Mouse (Mus musculus) c-Kit-negative CD71-positive TER-119-positive erythroid progenitor cells, embryonic 14.5 days (primary cell): ENCODE measurements around the gene Cd300a.

ENCODE experiments used
- DNase-seq: peaks from one replicate; pipeline ENCODE4 v3.0.0-alpha.2; 2013; ENCODE audit warnings: low read depth, low spot score

Gene Cd300a

DNA sequence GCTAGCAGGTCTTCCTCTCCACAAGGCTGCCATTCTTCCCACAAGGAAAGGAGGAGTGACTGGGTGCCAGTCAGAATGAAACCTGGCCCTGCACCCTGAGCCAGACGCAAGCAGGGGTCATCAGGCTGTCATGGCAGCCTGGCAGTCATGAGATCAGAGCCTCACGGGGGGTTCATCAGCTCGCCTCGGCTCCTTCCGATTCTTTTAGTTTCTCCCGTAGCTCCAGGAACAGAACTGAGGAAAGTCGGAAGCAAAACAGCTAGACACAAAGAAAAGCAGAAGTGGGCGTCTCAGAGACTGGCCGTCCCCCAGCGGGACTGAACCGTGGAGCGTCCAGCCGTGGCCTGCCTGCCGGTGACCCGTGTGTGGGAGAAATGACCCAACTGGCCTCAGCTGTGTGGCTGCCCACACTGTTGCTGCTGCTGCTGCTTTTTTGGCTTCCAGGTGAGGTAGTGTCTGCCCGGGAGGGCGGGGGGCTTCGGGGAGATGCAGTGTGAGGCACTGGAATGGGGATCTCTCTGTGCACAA lies at the start of gene Cd300a:
Gene Cd300a, plus strand, starts transcription at position 51 of the 528 bp plus-strand sequence.
- DNase-seq, result no peak

DNA sequence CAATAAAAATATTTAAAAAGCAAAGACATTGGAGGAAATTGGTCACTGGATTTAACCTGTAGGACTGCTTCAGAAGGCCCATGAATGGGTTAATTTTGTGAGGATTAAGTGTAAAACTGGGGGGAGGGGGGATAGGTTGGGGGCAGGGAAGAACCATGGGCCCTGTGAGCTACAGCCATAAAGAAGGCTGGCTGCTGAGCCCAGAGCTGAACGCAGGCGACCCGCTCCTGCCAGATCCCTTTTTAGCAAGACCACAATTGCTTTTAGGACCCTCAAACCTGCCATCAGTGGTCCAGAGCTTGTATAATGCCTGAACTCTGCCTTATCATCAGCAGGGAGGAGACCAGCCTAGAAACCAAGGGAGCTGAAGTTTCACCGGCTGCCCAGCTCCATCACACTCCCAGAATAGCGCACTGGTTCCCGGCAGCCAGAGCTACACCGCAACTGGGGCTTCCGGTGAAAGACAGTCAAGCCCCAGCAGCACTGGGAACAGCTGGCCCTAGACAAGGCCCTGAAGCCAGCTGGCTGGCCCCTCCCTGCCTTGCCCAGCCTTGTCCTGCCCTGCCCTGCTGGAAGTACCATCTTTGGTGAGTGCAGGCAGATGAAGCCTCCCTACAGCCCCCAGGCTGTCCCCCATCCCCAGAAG lies 45.9 kb upstream of the Cd300a start:
- DNase-seq, result no peak

DNA sequence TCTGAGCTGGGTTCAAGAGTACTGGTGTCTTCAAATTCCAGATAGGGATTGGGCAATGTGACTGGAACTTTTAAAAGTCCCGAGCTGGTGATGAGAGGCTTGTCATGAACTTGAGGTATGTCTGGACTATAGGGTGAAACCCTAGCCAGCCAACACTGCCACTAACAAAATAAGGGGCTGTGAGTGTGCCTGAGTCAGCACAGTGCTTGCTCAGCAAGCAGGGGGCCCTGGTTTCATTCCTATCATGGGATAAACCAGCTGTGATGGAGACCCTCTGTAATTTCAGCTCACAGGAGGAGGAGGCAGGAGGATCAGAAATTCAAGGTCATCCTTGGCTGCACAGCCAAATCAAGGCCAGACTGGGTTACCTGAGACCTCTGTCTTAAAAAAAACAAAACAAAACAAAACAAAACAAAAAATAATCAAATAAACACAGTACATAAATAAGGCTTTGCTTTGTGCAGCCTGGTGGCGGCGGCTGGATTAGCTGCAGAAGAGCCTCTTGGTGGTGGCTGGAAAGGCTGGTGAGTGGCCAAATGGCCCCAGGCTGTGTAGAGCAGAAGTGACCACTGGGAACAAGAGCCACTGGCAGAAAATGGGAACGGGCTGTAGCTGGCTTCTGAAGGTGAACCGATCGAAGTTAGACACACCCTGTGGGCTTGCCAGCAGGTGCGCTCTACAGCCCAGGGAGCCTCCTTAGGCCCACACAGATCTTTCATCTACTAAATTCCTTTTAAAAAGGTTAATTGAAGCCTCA lies 45.2 kb upstream of the Cd300a start:
- no peak for DNase-seq

DNA sequence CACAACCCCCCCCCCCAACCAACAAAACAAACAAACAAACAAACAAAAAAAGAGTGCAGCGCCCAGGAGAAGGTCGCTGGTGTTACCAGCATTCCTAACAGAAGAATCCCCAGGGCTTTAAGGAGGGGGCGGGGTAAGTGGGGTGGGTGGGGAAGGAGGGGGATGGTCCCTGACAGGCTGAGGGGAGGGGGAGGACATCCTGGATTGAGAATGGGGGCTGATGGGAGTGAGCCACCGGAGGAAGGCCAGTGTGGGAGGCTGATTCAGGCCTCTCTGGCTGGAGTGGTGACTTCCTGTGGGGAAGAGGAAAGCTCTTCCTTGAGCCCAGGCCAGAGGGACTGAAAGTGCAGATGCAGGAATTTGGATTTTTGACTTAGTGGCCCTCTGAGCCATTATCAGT lies 43.5 kb upstream of the Cd300a start:
- no peak for DNase-seq

DNA sequence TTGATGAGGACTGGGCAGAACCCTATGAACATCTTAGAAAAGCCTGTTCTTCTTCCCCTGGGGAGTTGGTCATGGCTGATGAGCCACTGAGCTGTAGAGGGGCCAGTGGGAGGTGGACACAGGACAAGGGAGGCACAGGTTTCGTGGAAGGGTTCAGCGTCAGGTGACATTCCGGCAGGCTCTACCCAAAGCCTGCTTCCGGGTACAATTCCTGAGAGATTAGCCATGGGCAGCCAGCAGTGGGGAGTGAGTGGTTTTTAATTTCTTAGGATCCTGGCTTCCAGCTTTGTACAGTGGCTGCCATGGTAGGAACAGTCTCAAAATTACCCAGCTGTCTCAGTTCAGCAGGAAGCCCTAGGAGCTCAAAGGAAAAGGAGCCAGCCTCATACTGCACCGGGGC lies 42.8 kb upstream of the Cd300a start:
- no peak for DNase-seq

DNA sequence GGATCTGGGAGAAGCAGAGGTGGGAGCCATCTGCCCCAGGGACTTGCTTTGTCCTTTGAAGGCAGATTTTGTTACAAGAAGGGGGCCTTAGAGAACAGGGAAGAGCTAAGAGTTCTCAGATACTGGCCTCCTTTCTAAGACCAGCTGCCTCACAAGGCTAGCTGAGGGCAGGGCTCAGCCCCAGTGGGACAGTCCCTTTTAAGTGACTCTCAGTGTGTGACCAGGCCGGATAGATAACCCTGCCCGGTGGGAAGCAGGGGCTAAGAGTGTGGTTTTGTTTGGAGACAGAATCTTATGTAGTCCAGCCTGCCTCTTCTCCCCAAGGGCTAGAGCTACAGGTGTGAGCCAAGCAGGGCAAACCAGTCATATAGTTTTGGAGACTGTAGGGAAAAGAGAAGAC lies 40.3 kb upstream of the Cd300a start:
- DNase-seq, result no peak

DNA sequence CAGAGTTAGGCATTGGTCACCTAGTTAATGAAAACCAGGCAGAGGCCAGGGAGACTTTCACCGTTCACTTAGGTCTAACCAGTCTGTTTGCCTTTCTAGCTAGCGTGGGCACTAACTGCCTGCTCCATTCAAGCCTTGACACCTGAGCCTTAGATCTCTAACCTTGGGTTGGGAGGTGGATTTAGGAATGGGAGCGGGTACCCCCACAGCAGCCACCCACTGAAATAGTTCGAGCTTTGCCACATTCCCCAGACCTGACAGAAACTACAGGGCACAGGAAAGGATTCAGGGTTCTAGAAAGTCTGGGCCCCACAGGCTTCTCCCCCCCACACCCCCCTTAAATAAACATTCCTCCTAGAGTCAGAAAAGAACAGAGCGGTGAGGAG lies 39.8 kb upstream of the Cd300a start:
- no peak for DNase-seq

DNA sequence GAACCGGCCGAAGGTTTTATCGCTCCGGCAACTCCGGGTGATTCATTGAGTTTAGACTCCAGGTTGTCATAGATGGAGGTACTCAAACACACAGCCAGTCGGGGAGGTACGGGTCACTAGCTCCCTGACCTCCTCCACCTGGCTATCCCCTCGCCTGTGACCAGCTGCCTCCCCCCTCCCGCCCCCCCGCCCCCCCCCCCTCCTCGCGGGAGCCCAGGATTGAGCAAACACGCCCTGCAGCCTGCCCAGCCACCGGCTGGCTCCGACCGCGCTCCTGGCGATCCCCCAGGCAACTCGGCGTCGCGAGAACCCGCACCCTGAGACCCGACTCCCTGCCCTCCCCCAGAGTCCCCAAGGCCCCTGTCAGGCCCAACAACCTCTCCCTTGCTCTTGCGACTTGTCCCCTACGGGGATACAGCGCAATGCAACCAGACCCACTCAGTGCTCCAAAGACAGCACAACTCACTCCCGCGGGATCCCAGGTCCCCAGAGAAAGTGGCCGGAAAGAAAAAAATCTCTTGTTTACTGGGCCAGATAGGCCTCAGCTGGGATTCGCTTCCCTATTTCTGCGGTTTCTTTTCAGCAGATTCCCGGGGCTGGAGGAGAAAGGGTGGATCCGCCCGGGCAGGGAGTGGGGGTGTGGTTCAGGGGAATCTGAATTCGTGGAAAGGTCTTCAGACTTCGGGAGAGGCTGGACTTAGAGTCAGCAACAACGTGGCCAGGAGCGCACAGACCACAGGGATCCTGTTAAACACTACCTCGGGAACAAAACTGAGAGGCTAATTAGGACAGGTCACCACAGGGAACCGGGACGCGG lies 39.2 kb upstream of the Cd300a start, which contains the start of gene Gprc5c:
Gene Gprc5c, plus strand, starts transcription at position 701 of the 817 bp plus-strand sequence.
- DNase-seq, result no peak

DNA sequence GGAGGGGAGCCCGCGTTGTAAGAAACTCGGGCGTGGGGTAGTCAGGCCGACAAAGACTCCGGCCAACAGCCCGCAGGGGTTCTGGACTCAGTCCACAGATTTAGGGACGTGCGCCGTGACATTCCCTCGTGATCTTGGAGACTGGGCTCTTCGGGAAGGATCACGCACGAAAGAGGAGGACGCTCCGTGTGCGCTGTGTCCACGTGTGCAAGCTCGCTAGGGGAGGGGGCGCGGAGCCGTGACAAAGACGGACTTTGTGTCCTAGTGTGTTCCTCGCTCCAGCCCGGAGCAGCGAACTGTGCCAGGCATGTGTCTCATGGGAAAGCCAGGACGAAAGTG lies 38.6 kb upstream of the Cd300a start:
- DNase-seq, result no peak

DNA sequence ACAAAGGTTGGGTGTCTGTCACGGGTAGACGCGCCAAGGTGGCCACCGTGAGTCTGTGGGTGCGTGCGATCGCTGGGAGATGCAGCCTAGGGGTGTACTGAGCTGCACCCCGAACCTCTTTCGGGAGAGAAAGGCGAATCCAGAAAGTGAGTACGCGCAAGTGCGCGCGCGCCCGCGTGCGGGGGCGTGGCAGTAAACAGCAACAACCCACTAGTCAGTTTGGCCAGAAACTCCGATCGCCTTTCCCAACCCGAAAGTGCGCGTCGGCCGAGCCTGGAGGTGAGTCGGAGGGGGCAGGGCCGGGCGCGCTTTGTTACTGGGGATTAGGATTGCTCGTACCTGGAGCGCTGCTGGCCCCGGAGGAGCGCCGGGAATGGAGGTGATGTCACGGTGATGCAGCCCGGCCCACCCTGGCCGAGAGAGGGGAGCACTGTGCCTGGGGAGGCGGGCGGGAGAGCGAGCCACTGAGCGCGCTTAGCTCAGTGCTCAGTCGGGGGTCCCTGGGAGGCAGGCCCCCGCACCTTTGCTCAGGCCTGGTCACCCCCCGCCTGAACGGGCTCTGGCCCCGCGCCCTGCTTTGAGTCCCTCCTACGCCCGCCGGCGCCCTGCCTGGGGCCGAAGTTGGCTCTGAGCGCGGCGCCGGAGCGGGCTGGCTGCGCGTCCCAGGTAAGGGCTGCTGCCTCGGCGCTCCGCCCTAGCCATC lies 38.1 kb upstream of the Cd300a start:
- DNase-seq, result no peak

DNA sequence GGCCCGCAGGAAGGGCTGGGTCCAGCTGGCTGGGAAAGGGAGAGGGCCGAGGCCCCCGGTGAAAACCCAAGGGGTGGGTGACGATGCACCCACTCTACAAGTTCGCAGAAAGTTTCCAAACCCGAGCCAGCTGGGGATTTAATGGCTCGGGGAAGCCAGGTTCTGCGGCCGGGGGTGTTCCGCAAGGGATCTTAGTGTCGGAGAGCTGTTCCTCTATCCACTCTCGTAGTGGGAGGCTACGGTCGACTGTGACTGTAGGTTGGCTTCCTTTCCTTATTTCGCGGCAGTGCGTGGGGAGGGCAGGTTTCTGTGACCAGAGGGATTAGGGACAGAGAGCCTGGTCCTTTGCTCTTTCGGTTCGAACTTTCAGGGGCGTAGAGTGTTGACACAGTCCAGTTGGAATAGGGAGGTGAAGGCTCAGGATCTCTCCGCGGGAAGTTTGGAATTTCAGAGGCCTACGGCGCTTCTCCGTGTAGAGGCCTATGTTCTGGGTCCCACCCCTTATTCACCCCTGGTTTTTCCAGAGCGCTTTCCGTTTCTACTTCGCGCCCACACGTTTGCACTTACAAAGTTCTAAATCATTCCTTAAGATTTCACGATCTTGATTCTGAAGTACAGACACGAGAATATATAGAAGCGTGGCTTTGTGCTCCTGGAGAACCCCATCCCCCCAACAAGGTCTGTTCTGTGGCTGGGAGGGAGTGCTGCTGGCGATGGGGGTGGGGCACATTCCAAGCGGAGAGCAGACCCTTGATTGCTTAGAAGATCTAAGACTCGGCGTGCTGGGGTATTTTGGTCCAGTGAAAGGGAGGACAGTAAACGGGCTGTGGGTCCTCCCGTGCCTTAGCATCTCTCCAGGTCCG lies 37.3 kb upstream of the Cd300a start:
- DNase-seq, result no peak

DNA sequence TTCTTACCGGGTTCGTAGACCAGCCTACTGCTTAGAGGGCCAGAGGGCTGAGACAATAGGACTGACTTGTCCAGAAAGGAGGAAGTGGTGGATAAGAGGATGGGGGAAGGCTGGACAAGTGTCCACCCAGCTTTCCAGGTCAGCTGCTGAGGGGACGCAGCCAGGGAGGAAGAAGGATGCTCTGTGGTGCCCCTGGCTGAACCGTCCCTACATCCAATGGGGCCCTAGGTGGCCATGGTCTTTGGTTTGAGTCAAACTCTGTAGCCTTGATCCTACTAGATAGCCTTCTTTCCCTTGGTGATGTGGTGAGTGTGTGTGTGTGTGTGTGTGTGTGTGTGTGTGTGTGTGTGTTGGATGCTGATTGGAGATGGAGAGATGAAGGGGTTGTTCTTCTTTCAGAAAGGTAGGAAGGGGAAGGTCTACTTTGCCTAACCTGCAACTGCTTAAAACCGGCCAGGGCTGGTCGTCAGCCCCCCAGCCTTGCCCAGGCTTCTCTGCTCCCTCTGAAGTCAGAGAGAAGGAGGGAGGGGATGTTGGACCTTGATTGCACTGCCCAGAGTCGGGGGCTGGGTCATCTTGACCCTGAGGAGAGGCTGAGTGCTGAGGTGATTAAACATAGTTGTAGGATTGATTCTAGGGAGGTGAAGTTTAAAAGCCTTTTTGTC lies 36.5 kb upstream of the Cd300a start:
- DNase-seq, result no peak

DNA sequence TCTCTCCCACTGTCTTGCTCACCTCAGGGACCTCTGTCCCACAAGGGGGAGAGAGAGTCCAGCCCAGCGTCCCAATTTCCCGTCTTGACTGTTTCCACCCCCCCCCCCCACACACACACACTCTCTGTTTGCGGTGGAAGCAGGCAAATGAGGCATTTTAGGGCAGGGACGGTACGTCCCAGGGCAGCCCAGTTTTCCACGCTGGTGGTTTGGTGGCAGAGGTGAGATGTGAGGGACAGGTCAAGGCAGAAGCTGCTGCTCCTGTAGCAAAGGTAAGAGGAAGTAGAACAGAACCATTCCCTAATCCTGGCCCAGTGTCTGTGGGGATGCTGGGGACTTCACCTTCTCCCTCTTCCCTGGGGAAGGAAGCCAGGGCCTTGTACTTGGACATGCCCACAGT lies 35.3 kb upstream of the Cd300a start:
- no peak for DNase-seq

DNA sequence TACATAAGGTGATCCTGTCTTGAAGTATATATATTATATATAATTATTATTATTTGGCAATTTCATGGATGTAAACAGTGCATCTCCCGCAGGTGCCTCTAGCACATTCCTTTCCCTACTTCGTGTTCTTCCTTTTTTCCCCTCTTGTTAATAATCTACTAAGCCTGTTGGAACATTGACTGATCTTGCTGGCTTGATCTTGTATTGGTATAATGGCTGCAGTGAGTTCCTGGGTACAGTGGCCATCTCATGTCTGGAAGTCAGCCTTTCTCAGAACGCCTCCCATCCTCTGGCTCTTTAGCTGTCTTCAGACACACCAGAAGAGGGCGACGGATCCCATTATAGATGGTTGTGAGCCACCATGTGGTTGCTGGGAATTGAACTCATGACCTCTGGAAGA lies 33.7 kb upstream of the Cd300a start:
- DNase-seq, result no peak

DNA sequence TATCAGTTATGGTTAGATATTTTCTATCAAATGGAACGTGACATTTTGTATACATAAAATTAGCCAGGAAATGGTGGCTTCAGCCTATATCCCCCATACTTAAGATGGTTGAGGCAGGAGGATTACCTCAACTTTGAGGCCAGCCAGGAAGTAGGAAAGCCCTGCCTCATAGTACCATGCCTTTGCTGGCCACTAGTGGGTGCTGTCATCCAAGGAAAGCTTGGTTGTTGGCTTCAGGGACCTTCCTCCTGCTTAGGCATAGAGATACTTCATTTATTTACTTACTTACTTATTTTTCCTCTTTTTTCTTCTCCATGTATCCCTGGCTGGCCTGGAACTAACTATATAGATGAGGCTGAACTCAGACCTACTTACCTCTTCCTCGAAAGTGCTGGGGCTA lies 31.2 kb upstream of the Cd300a start:
- no peak for DNase-seq

DNA sequence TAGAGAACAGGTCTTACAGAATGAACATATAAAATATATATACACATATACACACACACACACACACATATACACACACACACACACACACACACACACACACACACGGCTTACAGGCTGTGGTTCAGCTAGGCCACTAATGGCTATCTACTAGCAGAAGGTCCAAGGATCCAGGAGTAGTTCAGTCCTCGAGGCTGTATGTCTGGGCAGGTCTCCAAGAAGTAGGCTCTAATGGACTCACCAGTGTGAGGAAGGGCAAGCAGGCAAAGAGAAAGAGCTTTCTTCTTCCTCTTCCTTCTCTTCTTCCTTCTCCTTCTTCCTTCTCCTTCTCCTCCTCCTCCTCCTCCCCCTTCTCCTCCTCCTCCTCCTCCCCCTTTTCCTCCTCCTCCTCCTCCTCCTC lies 28.8 kb upstream of the Cd300a start:
- no peak for DNase-seq

DNA sequence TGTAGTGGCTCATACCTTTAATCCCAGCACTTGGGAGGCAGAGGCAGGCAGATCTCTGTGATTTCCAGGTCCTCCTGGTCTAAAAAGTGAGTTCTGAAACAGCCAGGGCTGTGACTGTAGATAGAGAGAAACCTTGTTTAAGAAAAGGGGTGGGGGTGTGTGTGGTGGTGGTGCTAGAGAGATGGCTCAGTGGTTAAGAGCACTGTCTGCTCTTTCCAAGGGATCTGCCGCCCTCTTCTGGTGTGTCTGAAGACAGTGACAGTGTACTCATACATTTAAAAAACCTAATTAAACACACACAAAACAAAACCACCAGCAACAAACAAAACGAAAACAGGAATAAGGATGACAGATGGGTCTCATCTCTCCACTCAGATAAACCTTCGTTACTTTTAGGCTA lies 27.2 kb upstream of the Cd300a start:
- DNase-seq, result no peak

DNA sequence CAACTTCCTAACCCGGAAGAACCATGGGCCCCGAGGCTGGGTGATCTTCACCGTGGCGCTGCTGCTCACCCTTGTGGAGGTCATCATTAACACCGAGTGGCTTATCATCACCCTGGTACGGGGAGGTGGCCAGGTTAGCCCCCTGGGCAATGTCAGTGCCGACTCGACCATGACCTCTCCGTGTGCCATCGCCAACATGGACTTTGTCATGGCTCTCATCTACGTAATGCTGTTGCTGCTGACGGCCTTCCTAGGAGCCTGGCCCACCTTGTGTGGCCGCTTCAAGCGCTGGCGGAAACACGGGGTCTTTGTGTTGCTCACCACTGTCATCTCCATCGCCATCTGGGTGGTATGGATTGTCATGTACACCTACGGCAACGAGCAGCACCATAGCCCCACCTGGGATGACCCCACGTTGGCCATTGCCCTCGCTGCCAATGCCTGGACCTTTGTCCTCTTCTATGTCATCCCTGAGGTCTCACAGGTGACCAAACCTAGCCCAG lies 25.9 kb upstream of the Cd300a start:
- DNase-seq, result no peak

DNA sequence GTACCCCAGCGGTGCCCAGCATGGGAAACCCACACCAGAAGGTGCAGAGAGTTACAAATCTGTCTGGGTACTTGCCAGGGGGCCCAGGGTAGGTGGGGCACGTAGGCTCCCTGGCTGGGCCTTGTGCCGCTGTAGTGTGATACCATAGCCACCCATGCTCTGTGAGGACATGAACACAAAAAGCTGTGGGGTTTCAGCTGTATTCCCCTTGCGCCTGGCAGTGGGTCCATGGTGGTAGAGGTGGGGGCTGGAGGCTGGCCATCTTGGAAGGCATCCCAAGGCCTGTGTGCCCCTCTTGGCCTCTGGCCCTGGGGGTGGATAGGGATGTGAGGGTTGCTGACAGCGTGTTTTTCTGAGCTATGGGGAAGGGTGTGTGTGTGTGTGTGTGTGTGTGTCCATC lies 23.8 kb upstream of the Cd300a start:
- no peak for DNase-seq
